Mouse (Mus musculus) heart, embryonic 13.5 days (tissue): ENCODE results near the gene Epb41. TPM values are rescaled to one million over a fixed set of nuclear protein-coding genes. Genes with fewer than 3 reads are reported as not detected.

Experiments
- ATAC-seq: fragments of 200-750 bp; cut with Nextera tagmentation; 2 replicates; pipeline ENCODE4 v1.8.0; 2017; ENCODE audit warnings: moderate TSS enrichment; ENCODE audit not compliant: insufficient number of reproducible peaks, low FRiP score, low TSS enrichment; ENCODE audit errors: extremely low read depth
- H3K27ac ChIP-seq: fragments of 300-500 bp; sonication (generic); replicated peaks from 2 replicates; pipeline ENCODE4 v1.5.1; 2015; ENCODE audit warnings: moderate library complexity, mild to moderate bottlenecking, inconsistent platforms
- H3K27me3 ChIP-seq: fragments of 300-500 bp; sonication (generic); replicated peaks from 2 replicates; pipeline ENCODE4 v1.6.1; 2015; ENCODE audit warnings: mild to moderate bottlenecking, inconsistent platforms
- H3K36me3 ChIP-seq: fragments of 300-500 bp; sonication (generic); 2 replicates; pipeline ENCODE4 v1.6.1; 2015; ENCODE audit warnings: mild to moderate bottlenecking, inconsistent platforms
- H3K4me1 ChIP-seq: fragments of 300-500 bp; sonication (generic); 2 replicates; pipeline ENCODE4 v1.6.1; 2015; ENCODE audit warnings: inconsistent platforms
- H3K4me2 ChIP-seq: fragments of 300-500 bp; sonication (generic); 2 replicates; pipeline ENCODE4 v1.6.1; 2015; ENCODE audit warnings: inconsistent platforms, mild to moderate bottlenecking, moderate library complexity
- H3K4me3 ChIP-seq: fragments of 300-500 bp; sonication (generic); 2 replicates; pipeline ENCODE4 v1.5.1; 2015; ENCODE audit warnings: moderate library complexity, mild to moderate bottlenecking, inconsistent platforms
- H3K9ac ChIP-seq: fragments of 300-500 bp; sonication (generic); 2 replicates; pipeline ENCODE4 v1.6.1; 2015; ENCODE audit warnings: inconsistent platforms, mild to moderate bottlenecking, moderate library complexity
- H3K9me3 ChIP-seq: fragments of 300-500 bp; sonication (generic); 2 replicates; pipeline ENCODE4 v1.6.1; 2016; ENCODE audit warnings: inconsistent platforms
- WGBS: fragments of 180-500 bp; shearing (Covaris S2); methylation state at CpG from one replicate; pipeline ENCODE4 v1.1.7; 2015; ENCODE audit warnings: mixed read lengths; 5-methylcytosine and 5-hydroxymethylcytosine counted together
- polyA plus RNA-seq: library from polyadenylated mRNA; unstranded; fragments of >200 nt; fragmentation: Nextera tagmentation; extraction: Ambion mirVana; gene quantifications from 2 replicates; pipeline ENCODE4 v1.2.1, GENCODE M21; 2015

The Epb41 gene
- polyA plus RNA-seq, 1 experiment from 2014 or later, result 76.5 TPM

- Histone ChIP-seq H3K27ac (no peak overlapping the region), H3K9me3 (no peaks in the 10 kb centered on the region), H3K4me3 (no peak overlapping the region), H3K4me1 (0 out of 2 replicates have a peak, but pooled peaks cover 6% of the 10 kb centered on the region), H3K36me3 (peaks cover 44% of the 10 kb centered on the region), H3K4me2 (no peak overlapping the region), H3K9ac (no peak overlapping the region), H3K27me3 (no peaks in the 10 kb centered on the region)
- ATAC-seq, result no peak
- 79% methylated on average over 7 of the region's 7 CpGs for WGBS
Observed at GRCm38 (mm10) chr4:132007123-132007522, 68.0 kb downstream of the Epb41 start.

- Histone ChIP-seq H3K36me3 (peaks cover 40% of the 10 kb centered on the region), H3K4me2 (no peak overlapping the region), H3K27me3 (no peaks in the 10 kb centered on the region), H3K27ac (no peak overlapping the region), H3K4me3 (no peak overlapping the region), H3K4me1 (peaks cover 9% of the 10 kb centered on the region), H3K9me3 (no peaks in the 10 kb centered on the region), H3K9ac (no peak overlapping the region)
- ATAC-seq, result no peak
- 88% methylated on average over 7 of the region's 7 CpGs for WGBS
Observed at GRCm38 (mm10) chr4:131998641-131999040, 76.5 kb downstream of the Epb41 start.

- Histone ChIP-seq H3K27ac (peak overlapping the region; percentile 34), H3K4me3 (no peak overlapping the region), H3K27me3 (no peaks in the 10 kb centered on the region), H3K9ac (no peak overlapping the region), H3K36me3 (peaks cover 29% of the 10 kb centered on the region), H3K9me3 (no peaks in the 10 kb centered on the region), H3K4me1 (peaks cover 9% of the 10 kb centered on the region), H3K4me2 (0 out of 2 replicates have a peak overlapping the region, but pooled peaks have one; percentile 2)
- no peak for ATAC-seq
- 66% methylated on average over 5 of the region's 5 CpGs for WGBS
Observed at GRCm38 (mm10) chr4:131997476-131997875, 77.6 kb downstream of the Epb41 start.

GRCm38 (mm10) chr4:131996985-131997384 is 78.1 kb downstream of the Epb41 start:
- no peak overlapping the region for H3K9ac ChIP-seq
- 44% methylated on average over 5 of the region's 5 CpGs for WGBS
- H3K27ac ChIP-seq, result peak overlapping the region; percentile 34
- H3K4me2 ChIP-seq, result 0 out of 2 replicates have a peak overlapping the region, but pooled peaks have one; percentile 2
- ATAC-seq, result no peak
- H3K4me3 ChIP-seq, result no peak overlapping the region
- no peaks in the 10 kb centered on the region for H3K27me3 ChIP-seq
- H3K9me3 ChIP-seq, result no peaks in the 10 kb centered on the region
- H3K36me3 ChIP-seq, result peaks cover 29% of the 10 kb centered on the region
- peaks cover 9% of the 10 kb centered on the region for H3K4me1 ChIP-seq

- Histone ChIP-seq H3K27ac (no peak overlapping the region), H3K9ac (no peak overlapping the region), H3K4me1 (peaks cover 9% of the 10 kb centered on the region), H3K4me3 (no peak overlapping the region), H3K9me3 (no peaks in the 10 kb centered on the region), H3K27me3 (no peaks in the 10 kb centered on the region), H3K4me2 (no peak overlapping the region), H3K36me3 (peaks cover 34% of the 10 kb centered on the region)
- no peak for ATAC-seq
- WGBS, result 79% methylated on average over 3 of the region's 3 CpGs
Observed at GRCm38 (mm10) chr4:131993792-131994191, 81.3 kb downstream of the Epb41 start.

GRCm38 (mm10) chr4:131982881-131983538 is 92.1 kb downstream of the Epb41 start:
- Histone ChIP-seq H3K9ac (no peak overlapping the region), H3K4me1 (no peaks in the 10 kb centered on the region), H3K27ac (no peak overlapping the region), H3K27me3 (no peaks in the 10 kb centered on the region), H3K9me3 (no peaks in the 10 kb centered on the region), H3K36me3 (peaks cover 58% of the 10 kb centered on the region), H3K4me3 (no peak overlapping the region), H3K4me2 (no peak overlapping the region)
- whole genome bisulfite sequencing, result 45% methylated on average over 4 of the region's 4 CpGs
- no peak for ATAC-seq

- Histone ChIP-seq H3K27me3 (no peaks in the 10 kb centered on the region), H3K4me2 (no peak overlapping the region), H3K27ac (no peak overlapping the region), H3K4me1 (no peaks in the 10 kb centered on the region), H3K9me3 (no peaks in the 10 kb centered on the region), H3K4me3 (no peak overlapping the region), H3K36me3 (peaks cover 60% of the 10 kb centered on the region), H3K9ac (no peak overlapping the region)
- ATAC-seq, result no peak
Observed at GRCm38 (mm10) chr4:131981755-131982154, 93.4 kb downstream of the Epb41 start.

- ATAC-seq, result no peak
- H3K36me3 ChIP-seq, result peaks cover 77% of the 10 kb centered on the region
Observed at GRCm38 (mm10) chr4:131977201-131977600, 97.9 kb downstream of the Epb41 start.

GRCm38 (mm10) chr4:131970244-131970853 is 104.8 kb downstream of the Epb41 start:
- H3K27ac ChIP-seq, result peak overlapping the region; percentile 9; the same call in 1 of the 2 replicates
- no peak overlapping the region for H3K4me3 ChIP-seq
- H3K36me3 ChIP-seq, result peaks cover 71% of the 10 kb centered on the region
- H3K4me2 ChIP-seq, result no peak overlapping the region
- H3K9me3 ChIP-seq, result no peaks in the 10 kb centered on the region
- no peaks in the 10 kb centered on the region for H3K27me3 ChIP-seq
- ATAC-seq, result no peak
- 74% methylated on average over 7 of the region's 7 CpGs for WGBS
- peaks cover 24% of the 10 kb centered on the region for H3K4me1 ChIP-seq
- no peak overlapping the region for H3K9ac ChIP-seq

More at GRCm38 (mm10) chr4:131977201-131977600, 97.9 kb downstream of the Epb41 start:
- Histone ChIP-seq H3K4me1 (peaks cover 6% of the 10 kb centered on the region), H3K9ac (no peak overlapping the region), H3K27me3 (no peaks in the 10 kb centered on the region), H3K27ac (no peak overlapping the region), H3K9me3 (no peaks in the 10 kb centered on the region), H3K4me2 (no peak overlapping the region), H3K4me3 (no peak overlapping the region)
- 18% methylated on average over 4 of the region's 4 CpGs for WGBS

- Histone ChIP-seq H3K36me3 (peaks cover 71% of the 10 kb centered on the region), H3K4me1 (peaks cover 18% of the 10 kb centered on the region), H3K27me3 (no peaks in the 10 kb centered on the region), H3K27ac (no peak overlapping the region), H3K4me3 (no peak overlapping the region), H3K4me2 (no peak overlapping the region), H3K9ac (no peak overlapping the region), H3K9me3 (no peaks in the 10 kb centered on the region)
- WGBS, result 86% methylated on average over 2 of the region's 2 CpGs
- ATAC-seq, result no peak
Observed at GRCm38 (mm10) chr4:131968873-131969272, 106.2 kb downstream of the Epb41 start.

- no peak for ATAC-seq
- Histone ChIP-seq H3K27me3 (no peaks in the 10 kb centered on the region), H3K4me2 (no peak overlapping the region), H3K36me3 (peaks cover 65% of the 10 kb centered on the region), H3K27ac (no peak overlapping the region), H3K9ac (no peak overlapping the region), H3K4me1 (0 out of 2 replicates have a peak, but pooled peaks cover 2% of the 10 kb centered on the region), H3K9me3 (no peaks in the 10 kb centered on the region), H3K4me3 (no peak overlapping the region)
- 81% methylated on average over 3 of the region's 3 CpGs for WGBS
Observed at GRCm38 (mm10) chr4:131957161-131957560, 118.0 kb downstream of the Epb41 start.

GRCm38 (mm10) chr4:131950657-131951056 is 124.5 kb downstream of the Epb41 start:
- Histone ChIP-seq H3K27me3 (no peaks in the 10 kb centered on the region), H3K4me1 (peaks cover 20% of the 10 kb centered on the region), H3K27ac (no peak overlapping the region), H3K4me2 (no peak overlapping the region), H3K36me3 (peaks cover 55% of the 10 kb centered on the region), H3K4me3 (no peak overlapping the region), H3K9me3 (no peaks in the 10 kb centered on the region), H3K9ac (no peak overlapping the region)
- WGBS, result 57% methylated on average over 8 of the region's 8 CpGs
- no peak for ATAC-seq
